Mouse (Mus musculus): ENCODE data around the gene Lce6a.

Gene Lce6a

GRCm38 (mm10) chr3:92621560-92621959, at the start of gene Lce6a:
Gene Lce6a, minus strand, starts transcription at chr3:92621660.
- DNase-seq (ENCODE audit: low spot score), result no peak

- DNase-seq (ENCODE audit: low spot score), result no peak
These were observed 48.8 kb upstream of the Lce6a start, which contains the start of gene Lce1a2 for GRCm38 (mm10) chr3:92670215-92670614. Gene Lce1a2, minus strand, starts transcription at chr3:92670315.

GRCm38 (mm10) chr3:92656826-92657225, 35.4 kb upstream of the Lce6a start, which contains the start of gene Lce1b:
Gene Lce1b, minus strand, starts transcription at chr3:92656926.
- no peak for DNase-seq (ENCODE audit: low spot score)

GRCm38 (mm10) chr3:92648207-92648606, 26.7 kb upstream of the Lce6a start, which contains the start of gene Lce1a1:
Gene Lce1a1, minus strand, starts transcription at chr3:92648307.
- no peak for DNase-seq (ENCODE audit: low spot score)

- no peak for DNase-seq (ENCODE audit: low spot score)
These were observed 18.4 kb upstream of the Lce6a start for GRCm38 (mm10) chr3:92639854-92640253.

GRCm38 (mm10) chr3:92638653-92638991, 17.2 kb upstream of the Lce6a start:
- DNase-seq (ENCODE audit: low spot score), result no peak

- no peak for DNase-seq (ENCODE audit: low spot score)
These were observed 16.5 kb upstream of the Lce6a start for GRCm38 (mm10) chr3:92637745-92638652.

GRCm38 (mm10) chr3:92609804-92610203, 11.7 kb downstream of the Lce6a start:
- no peak for DNase-seq (ENCODE audit: low spot score)

- DNase-seq (ENCODE audit: low spot score), result no peak
These were observed 14.1 kb downstream of the Lce6a start, which contains the start of gene 2210017I01Rik for GRCm38 (mm10) chr3:92607392-92607791. Gene 2210017I01Rik, minus strand, starts transcription at chr3:92607492.

GRCm38 (mm10) chr3:92602169-92602568, 19.3 kb downstream of the Lce6a start:
- DNase-seq (ENCODE audit: low spot score), result peak; percentile 51

- peak; percentile 13 for DNase-seq (ENCODE audit: low spot score)
These were observed 21.0 kb downstream of the Lce6a start for GRCm38 (mm10) chr3:92600456-92600855.

GRCm38 (mm10) chr3:92599973-92600372, 21.5 kb downstream of the Lce6a start:
- no peak for DNase-seq (ENCODE audit: low spot score)

GRCm38 (mm10) chr3:92598429-92598828, 23.0 kb downstream of the Lce6a start:
- DNase-seq (ENCODE audit: low spot score), result no peak

GRCm38 (mm10) chr3:92588858-92589257, 32.6 kb downstream of the Lce6a start, which contains the start of gene Smcp:
Gene Smcp, minus strand, starts transcription at chr3:92588997.
- no peak for DNase-seq (ENCODE audit: low spot score)

- DNase-seq (ENCODE audit: low spot score), result no peak
These were observed 34.3 kb downstream of the Lce6a start for GRCm38 (mm10) chr3:92587190-92587589.

GRCm38 (mm10) chr3:92585055-92585454, 36.4 kb downstream of the Lce6a start:
- no peak for DNase-seq (ENCODE audit: low spot score)

GRCm38 (mm10) chr3:92583164-92583826, 38.2 kb downstream of the Lce6a start:
- no peak for DNase-seq (ENCODE audit: low spot score)

GRCm38 (mm10) chr3:92579508-92579907, 42.0 kb downstream of the Lce6a start:
- DNase-seq (ENCODE audit: low spot score), result no peak

GRCm38 (mm10) chr3:92578652-92579413, 42.6 kb downstream of the Lce6a start:
- DNase-seq (ENCODE audit: low spot score), result no peak

- DNase-seq (ENCODE audit: low spot score), result no peak
These were observed 47.9 kb downstream of the Lce6a start, which contains the start of gene Ivl for GRCm38 (mm10) chr3:92573449-92574041. Gene Ivl, minus strand, starts transcription at chr3:92573735.

GRCm38 (mm10) chr3:92572514-92573155, 48.8 kb downstream of the Lce6a start:
- no peak for DNase-seq (ENCODE audit: low spot score)

All from embryo, embryonic 10 days (tissue).